Mouse (Mus musculus) forebrain, embryonic 16.5 days (tissue): ENCODE measurements around the gene Cnn2. TPM values are rescaled to one million over a fixed set of nuclear protein-coding genes. Genes with fewer than 3 reads are reported as not detected.

Experiments used
- ATAC-seq: fragments of 200-750 bp; cut with Nextera tagmentation; 2 replicates; pipeline ENCODE4 v1.8.0; 2017; ENCODE audit warnings: mild to moderate bottlenecking, moderate library complexity
- H3K27ac ChIP-seq: fragments of 300-500 bp; sonication (generic); 2 replicates; pipeline ENCODE4 v1.5.1; 2014; ENCODE audit warnings: low read length, control low read depth
- H3K27me3 ChIP-seq: fragments of 300-500 bp; sonication (generic); replicated peaks from 2 replicates; pipeline ENCODE4 v1.6.1; 2014; ENCODE audit warnings: low read length; ENCODE audit not compliant: control insufficient read depth, insufficient read depth
- H3K36me3 ChIP-seq: fragments of 300-500 bp; sonication (generic); 2 replicates; pipeline ENCODE4 v1.6.1; 2014; ENCODE audit not compliant: control insufficient read depth, insufficient read depth
- H3K4me1 ChIP-seq: fragments of 300-500 bp; sonication (generic); replicated peaks from 2 replicates; pipeline ENCODE4 v1.6.1; 2014; ENCODE audit warnings: low read length; ENCODE audit not compliant: control insufficient read depth, insufficient read depth
- H3K4me2 ChIP-seq: fragments of 300-500 bp; sonication (generic); 2 replicates; pipeline ENCODE4 v1.6.1; 2014; ENCODE audit warnings: mild to moderate bottlenecking, low read length, control low read depth
- H3K4me3 ChIP-seq: fragments of 300-500 bp; sonication (generic); replicated peaks from 2 replicates; pipeline ENCODE4 v1.5.1; 2014; ENCODE audit warnings: mild to moderate bottlenecking, low read length, control low read depth
- H3K9ac ChIP-seq: fragments of 300-500 bp; sonication (generic); replicated peaks from 2 replicates; pipeline ENCODE4 v1.6.1; 2014; ENCODE audit warnings: low read depth, low read length, control low read depth
- H3K9me3 ChIP-seq: fragments of 300-500 bp; sonication (generic); 2 replicates; pipeline ENCODE4 v1.6.1; 2016; ENCODE audit warnings: low read length; ENCODE audit not compliant: control insufficient read depth
- WGBS: fragments of 180-500 bp; shearing (Covaris S2); extraction: QIAGEN DNeasy Blood & Tissue Kit; methylation state at CpG from one replicate; pipeline ENCODE4 v1.1.7; 2014; 5-methylcytosine and 5-hydroxymethylcytosine counted together
- polyA plus RNA-seq: library from polyadenylated mRNA; unstranded; fragments of >200 nt; fragmentation: Nextera tagmentation; extraction: Ambion mirVana; gene quantifications from 2 replicates; pipeline ENCODE4 v1.2.1, GENCODE M21; 2015

Cnn2 gene
- polyA plus RNA-seq, 1 experiment from 2014 or later = 30.5 TPM

DNA sequence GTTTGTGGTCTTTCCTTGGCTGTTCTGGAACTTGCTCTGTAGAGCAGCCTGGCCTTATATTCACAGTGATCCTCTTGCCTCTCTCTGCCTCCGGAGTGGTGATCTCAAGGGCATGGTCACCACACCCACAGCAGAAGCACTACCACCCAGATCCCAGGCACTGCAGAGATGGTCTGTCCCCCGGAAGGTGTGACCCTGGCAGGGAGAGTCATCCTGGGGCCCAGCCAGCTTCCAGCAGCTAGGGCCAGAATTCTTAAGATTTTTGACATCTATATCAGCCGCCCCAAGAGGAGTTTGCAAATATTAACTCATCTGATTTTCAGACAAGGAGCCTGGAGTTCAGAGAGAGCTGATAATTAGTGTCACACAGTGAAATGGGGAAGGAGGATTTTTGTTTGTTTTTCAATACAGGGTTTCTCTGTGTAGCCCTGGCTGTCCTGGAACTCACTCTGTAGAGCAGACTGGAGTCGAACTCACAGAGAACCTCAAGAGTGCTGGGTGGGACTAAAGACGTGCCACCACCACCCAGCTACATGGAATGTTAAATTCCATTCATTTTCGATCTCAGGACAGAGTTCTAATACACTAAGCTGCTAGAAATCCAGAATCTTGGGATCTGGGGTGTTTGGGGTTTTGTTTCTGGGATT lies 2.0 kb upstream of the Cnn2 start:
- H3K27me3 ChIP-seq = peaks cover 38% of the 10 kb centered on the region
- 48% methylated on average over 6 of the region's 6 CpGs for WGBS
- ATAC-seq = no peak
- H3K27ac ChIP-seq = peak overlapping the region; percentile 96; the same call in 1 of the 2 replicates
- peak overlapping the region; percentile 99 for H3K4me2 ChIP-seq
- H3K9ac ChIP-seq = peak overlapping the region; percentile 89; the same call in 1 of the 2 replicates
- peaks cover 5% of the 10 kb centered on the region; the same call in 1 of the 2 replicates for H3K9me3 ChIP-seq
- peak overlapping the region; percentile 83 for H3K4me3 ChIP-seq
- H3K36me3 ChIP-seq = no peaks in the 10 kb centered on the region
- H3K4me1 ChIP-seq = peaks cover 37% of the 10 kb centered on the region

DNA sequence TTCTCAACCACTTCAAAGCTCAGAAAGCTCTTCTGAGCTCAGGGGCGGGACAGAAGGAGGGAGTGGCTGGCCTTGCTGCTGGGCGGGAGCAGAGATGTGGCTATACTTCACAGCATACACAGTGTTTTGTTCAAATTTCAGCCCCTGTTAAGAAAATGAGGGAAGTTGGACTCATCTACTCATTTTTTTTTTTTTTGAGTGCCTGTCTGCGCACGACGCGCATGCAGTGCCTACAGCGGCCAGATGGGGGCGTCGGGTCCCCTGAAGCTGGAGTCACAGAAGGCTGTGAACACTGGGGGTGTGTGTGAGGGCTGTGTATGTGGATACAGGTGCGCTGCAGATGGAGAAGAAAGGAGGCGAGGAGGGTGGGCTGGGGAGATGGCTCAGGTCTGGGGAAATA lies 1.4 kb upstream of the Cnn2 start:
- Histone ChIP-seq H3K9ac (no peak overlapping the region), H3K27ac (no peak overlapping the region), H3K4me3 (no peak overlapping the region)

DNA sequence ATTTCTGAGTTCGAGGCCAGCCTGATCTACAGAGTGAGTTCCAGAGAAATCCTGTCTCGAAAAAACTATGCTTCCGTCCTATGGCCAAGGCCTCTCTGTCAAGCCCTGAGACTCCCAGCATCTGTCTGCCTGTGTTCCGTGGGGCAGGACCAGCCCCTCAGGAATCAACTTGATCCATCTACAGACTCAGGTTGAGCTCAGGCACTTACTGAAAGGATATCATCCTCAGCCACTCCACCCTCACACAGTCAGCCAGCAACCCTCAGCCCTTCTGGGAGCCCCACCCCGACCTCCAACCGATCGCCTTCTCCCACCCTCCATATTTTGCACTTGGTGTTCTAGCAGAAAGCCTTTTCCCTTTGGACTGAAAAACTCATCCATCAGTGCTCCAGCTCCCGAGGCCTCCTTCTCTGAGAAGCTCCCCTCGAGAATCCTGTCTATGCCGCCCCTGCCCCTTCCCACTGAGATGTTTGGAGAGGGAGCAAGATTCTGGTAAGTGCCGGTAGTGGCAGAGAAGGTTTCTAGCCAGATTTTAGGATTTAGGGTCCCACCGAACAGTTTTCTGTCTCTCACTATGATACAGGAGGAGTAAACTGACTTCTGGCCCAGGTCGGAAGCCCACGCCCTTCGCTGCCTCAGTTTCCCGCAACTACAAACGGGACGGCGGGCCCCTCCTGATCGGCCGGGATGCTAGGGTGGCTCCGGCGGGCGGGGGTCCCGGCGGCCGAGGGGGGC lies 446 bp upstream of the Cnn2 start:
- no peaks in the 10 kb centered on the region for H3K36me3 ChIP-seq
- peak overlapping the region; percentile 61 for H3K4me2 ChIP-seq
- H3K9ac ChIP-seq = peak overlapping the region; percentile 47
- peaks cover 5% of the 10 kb centered on the region; the same call in 1 of the 2 replicates for H3K9me3 ChIP-seq
- H3K4me1 ChIP-seq = peaks cover 25% of the 10 kb centered on the region
- WGBS = 13% methylated on average over 27 of the region's 27 CpGs
- ATAC-seq = no peak
- peak overlapping the region; percentile 48 for H3K4me3 ChIP-seq
- no peak overlapping the region for H3K27ac ChIP-seq
- H3K27me3 ChIP-seq = peaks cover 38% of the 10 kb centered on the region

More for the DNA sequence above, 1.4 kb upstream of the Cnn2 start:
- no peaks in the 10 kb centered on the region for H3K36me3 ChIP-seq
- no peak overlapping the region for H3K4me2 ChIP-seq
- H3K4me1 ChIP-seq = peaks cover 32% of the 10 kb centered on the region
- 1% methylated on average over 11 of the region's 11 CpGs for WGBS
- peaks cover 5% of the 10 kb centered on the region; the same call in 1 of the 2 replicates for H3K9me3 ChIP-seq
- no peak for ATAC-seq
- H3K27me3 ChIP-seq = peaks cover 38% of the 10 kb centered on the region

DNA sequence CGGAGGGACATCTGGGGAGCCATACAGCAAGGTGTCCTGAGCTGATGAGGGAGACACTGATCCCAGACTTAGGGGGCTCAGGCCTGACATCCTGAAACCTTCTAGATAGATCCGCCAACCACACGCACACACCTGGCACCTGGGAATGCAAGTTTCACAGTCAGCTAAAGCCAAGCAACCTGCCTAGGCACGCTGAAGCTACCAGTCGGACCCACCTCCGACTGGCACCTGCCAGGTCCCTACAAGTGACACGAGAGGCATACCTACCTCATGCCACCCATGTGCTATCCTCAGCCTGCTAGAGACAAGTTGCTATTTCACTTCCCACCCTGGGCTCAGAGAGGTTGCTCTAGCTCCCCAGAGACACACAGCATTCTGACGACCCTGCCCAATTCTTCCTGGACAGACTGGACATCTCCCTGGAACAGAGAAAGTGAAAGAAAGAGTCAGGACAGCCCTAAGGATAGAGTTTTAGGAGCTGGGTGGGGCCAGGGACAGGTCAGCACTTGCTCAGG lies 945 bp downstream of the Cnn2 start:
- H3K4me2 ChIP-seq = no peak overlapping the region
- H3K36me3 ChIP-seq = no peaks in the 10 kb centered on the region
- H3K27me3 ChIP-seq = peaks cover 38% of the 10 kb centered on the region
- no peak overlapping the region for H3K9ac ChIP-seq
- H3K9me3 ChIP-seq = peaks cover 5% of the 10 kb centered on the region; the same call in 1 of the 2 replicates
- H3K4me3 ChIP-seq = no peak overlapping the region; the same call in 1 of the 2 replicates
- H3K27ac ChIP-seq = no peak overlapping the region
- 44% methylated on average over 8 of the region's 8 CpGs for WGBS
- ATAC-seq = no peak
- peaks cover 18% of the 10 kb centered on the region for H3K4me1 ChIP-seq

DNA sequence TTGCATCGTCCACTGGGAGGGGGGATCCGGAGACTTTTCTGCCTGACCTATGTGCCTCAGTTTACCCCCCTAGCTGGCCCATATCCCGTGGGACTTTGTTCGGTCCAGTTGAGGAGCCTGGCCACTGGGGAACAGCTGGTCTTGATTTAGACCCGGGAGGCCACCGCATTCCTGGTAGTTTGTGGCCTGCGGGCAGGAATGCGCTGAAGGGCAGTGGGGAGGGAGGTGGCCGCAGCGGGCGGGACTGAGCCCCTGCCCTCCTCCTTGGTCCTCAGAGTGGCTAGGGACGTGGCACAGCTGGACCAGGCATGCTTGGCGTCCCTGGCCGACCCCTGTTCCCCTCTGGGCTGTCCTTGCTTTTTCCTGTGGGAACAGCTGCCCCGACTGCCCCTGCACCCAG lies 1.5 kb downstream of the Cnn2 start:
- no peak overlapping the region for H3K9ac ChIP-seq
- H3K27me3 ChIP-seq = peaks cover 38% of the 10 kb centered on the region
- H3K4me3 ChIP-seq = no peak overlapping the region
- ATAC-seq = no peak
- H3K9me3 ChIP-seq = peaks cover 5% of the 10 kb centered on the region; the same call in 1 of the 2 replicates
- no peak overlapping the region for H3K27ac ChIP-seq
- H3K4me2 ChIP-seq = 0 out of 2 replicates have a peak overlapping the region, but pooled peaks have one; percentile 5
- no peaks in the 10 kb centered on the region for H3K36me3 ChIP-seq
- WGBS = 12% methylated on average over 15 of the region's 15 CpGs
- H3K4me1 ChIP-seq = peaks cover 19% of the 10 kb centered on the region

DNA sequence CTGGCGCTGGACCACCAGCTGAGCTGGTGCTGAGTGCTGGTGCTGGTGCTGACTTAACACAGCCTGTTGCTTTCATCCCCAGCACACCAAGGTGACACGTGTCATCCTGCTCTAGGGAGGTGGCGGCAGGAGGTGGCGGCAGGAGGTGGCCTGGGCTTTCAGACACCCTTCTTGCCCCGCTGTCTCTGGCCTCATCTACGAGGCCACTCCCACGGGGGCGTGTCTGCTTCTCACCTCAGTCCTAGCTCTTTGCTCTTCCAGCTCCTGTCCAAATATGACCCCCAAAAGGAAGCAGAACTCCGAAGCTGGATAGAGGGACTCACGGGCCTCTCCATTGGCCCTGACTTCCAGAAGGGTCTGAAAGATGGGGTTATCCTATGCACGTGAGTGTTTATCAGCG lies 2.7 kb downstream of the Cnn2 start:
- Histone ChIP-seq H3K4me3 (no peak overlapping the region), H3K27me3 (peaks cover 38% of the 10 kb centered on the region), H3K4me2 (no peak overlapping the region), H3K9me3 (peaks cover 5% of the 10 kb centered on the region; the same call in 1 of the 2 replicates), H3K4me1 (peaks cover 15% of the 10 kb centered on the region), H3K36me3 (no peaks in the 10 kb centered on the region), H3K9ac (no peak overlapping the region), H3K27ac (no peak overlapping the region)
- 57% methylated on average over 12 of the region's 12 CpGs for WGBS
- ATAC-seq = no peak

DNA sequence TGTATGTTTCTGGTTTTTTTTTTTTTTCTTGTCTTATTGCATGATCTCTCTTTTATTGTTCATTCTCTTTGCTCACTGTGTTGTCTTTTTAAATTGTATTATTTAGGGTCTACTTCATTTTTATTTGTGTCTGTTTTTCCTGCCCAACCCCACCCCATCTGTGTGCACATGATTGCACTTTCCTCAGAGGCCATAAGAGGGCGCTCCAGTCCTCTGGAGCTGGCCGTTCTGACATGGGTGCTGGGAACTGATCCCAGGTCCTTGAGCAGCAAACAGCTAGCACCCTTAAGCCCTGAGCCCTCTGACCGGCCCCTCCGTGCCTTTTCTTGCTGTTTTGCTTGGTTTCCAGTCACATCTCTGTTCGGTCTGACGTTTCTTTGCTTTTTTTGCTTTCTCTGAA lies 3.2 kb downstream of the Cnn2 start:
- WGBS = 88% methylated on average over 6 of the region's 6 CpGs
- H3K36me3 ChIP-seq = no peaks in the 10 kb centered on the region
- no peak overlapping the region for H3K9ac ChIP-seq
- H3K27ac ChIP-seq = no peak overlapping the region
- ATAC-seq = no peak
- peaks cover 12% of the 10 kb centered on the region for H3K4me1 ChIP-seq
- no peak overlapping the region for H3K4me2 ChIP-seq
- peaks cover 38% of the 10 kb centered on the region for H3K27me3 ChIP-seq
- H3K9me3 ChIP-seq = peaks cover 5% of the 10 kb centered on the region; the same call in 1 of the 2 replicates
- no peak overlapping the region for H3K4me3 ChIP-seq

DNA sequence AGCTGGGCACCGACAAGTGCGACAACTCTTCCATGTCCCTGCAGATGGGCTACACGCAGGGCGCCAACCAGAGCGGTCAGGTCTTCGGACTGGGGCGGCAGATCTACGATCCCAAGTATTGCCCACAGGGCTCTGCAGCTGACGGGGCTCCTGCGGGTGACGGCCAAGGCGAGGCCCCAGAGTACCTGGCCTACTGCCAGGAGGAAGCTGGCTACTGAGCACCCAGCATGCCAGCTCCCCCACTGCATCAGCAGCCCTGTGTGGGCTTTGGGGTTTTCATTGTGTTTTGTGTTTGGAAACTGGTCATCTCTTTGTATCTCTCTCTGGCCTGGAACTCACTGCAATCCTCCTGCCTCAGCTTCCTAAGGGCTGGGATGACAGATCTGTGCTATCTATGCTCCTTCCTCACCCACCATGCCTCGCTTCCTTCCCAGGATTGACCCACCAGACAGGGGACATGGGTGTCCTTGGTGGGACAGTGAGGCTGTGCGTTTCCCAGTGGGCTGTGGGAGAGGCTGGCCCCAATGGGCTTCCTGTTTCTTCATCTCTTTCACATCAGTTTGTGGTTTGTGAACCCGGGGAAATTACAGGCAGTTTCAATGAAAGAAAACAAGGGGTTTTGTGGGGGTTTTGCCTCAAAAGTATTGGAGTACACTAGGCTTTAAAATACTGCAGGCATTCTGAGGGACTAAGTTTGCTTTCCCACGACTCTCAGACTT lies 6.2 kb downstream of the Cnn2 start:
- no peak overlapping the region for H3K27ac ChIP-seq
- H3K9me3 ChIP-seq = peaks cover 5% of the 10 kb centered on the region; the same call in 1 of the 2 replicates
- no peak overlapping the region for H3K9ac ChIP-seq
- H3K4me2 ChIP-seq = no peak overlapping the region
- H3K36me3 ChIP-seq = no peaks in the 10 kb centered on the region
- peaks cover 20% of the 10 kb centered on the region for H3K4me1 ChIP-seq
- 73% methylated on average over 16 of the region's 16 CpGs for WGBS
- no peak overlapping the region for H3K4me3 ChIP-seq
- peaks cover 11% of the 10 kb centered on the region for H3K27me3 ChIP-seq
- no peak for ATAC-seq

DNA sequence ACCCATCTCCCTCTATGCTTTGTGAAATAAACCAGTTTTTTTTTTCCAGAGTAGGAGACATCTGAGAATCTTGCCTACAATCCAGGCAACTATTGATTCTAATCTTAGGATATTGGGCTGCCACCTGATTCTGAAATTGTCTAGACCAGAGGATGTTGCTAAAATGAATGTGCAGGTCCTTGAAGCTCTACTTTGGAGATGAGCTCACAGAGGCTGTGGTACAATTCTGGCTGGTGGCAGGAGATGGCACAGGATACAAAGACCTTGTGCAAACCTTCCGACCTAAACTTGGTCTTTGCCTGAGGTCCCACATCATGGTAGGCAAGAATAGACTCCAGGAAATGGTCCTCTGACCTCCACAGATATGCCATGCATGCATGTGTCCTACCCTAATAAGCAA lies 7.3 kb downstream of the Cnn2 start:
- no peak for ATAC-seq
- no peak overlapping the region for H3K27ac ChIP-seq
- H3K4me1 ChIP-seq = peaks cover 20% of the 10 kb centered on the region
- H3K9ac ChIP-seq = no peak overlapping the region
- H3K4me3 ChIP-seq = no peak overlapping the region
- H3K4me2 ChIP-seq = no peak overlapping the region
- 96% methylated on average over 1 of the region's 1 CpGs for WGBS
- peaks cover 5% of the 10 kb centered on the region; the same call in 1 of the 2 replicates for H3K9me3 ChIP-seq
- H3K27me3 ChIP-seq = peaks cover 6% of the 10 kb centered on the region; the same call in 1 of the 2 replicates
- H3K36me3 ChIP-seq = no peaks in the 10 kb centered on the region
